ENCODE assay signal across 32 mouse cellular contexts in the genomic region with DNA sequence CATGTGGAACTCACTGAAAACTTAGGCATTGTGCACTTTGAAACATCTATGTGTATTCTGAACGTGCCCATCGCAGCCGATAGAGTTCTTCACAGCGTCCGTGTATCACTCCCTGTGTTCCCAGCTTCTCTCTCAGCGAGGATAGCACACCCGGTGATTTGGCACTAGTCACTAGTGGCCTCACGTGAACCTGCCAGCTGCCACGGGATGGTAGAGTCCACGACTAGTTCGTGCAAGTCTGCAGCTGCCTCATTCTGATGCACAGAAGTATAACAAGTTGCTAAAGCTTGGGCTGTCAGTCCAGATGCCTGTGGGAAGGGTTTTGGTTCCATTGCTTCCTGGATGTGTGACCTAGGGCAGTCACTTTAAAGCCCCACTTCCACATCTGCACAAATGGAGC. TPM values are rescaled to one million over a fixed set of nuclear protein-coding genes. Genes with fewer than 3 reads are reported as not detected.
A peak's percentile ranks its signal among the peaks of the same experiment; 100 is the strongest.
DNase-seq lines count a peak whose midpoint lies in the region; ATAC-seq and TF ChIP-seq lines count a peak whose summit lies in the region.
"Had no signal": no experiment of that assay in that cellular context is flagged by ENCODE, and none has a peak within 500 bp of the region (broad histone marks: within the 10 kb centered on the region; RNA-seq: fewer than 3 reads in every experiment).

No protein-coding gene starts in this region.

- no peaks in the 10 kb centered on the region for H3K36me3 ChIP-seq in forebrain, postnatal 0 days (ENCODE audit: insufficient read depth)
- H3K36me3 ChIP-seq in forebrain, embryonic 15.5 days = no peaks in the 10 kb centered on the region
- no peaks in the 10 kb centered on the region for H3K36me3 ChIP-seq in kidney, embryonic 14.5 days (ENCODE audit: control insufficient read depth, insufficient read depth, low read length)
- no peaks in the 10 kb centered on the region for H3K36me3 ChIP-seq in lung, embryonic 15.5 days
- H3K36me3 ChIP-seq: embryonic facial prominence, embryonic 12.5 days; embryonic facial prominence, embryonic 15.5 days; forebrain, embryonic 12.5 days; G1E; heart, embryonic 10.5 days; heart, embryonic 13.5 days; hindbrain, embryonic 12.5 days; hindbrain, embryonic 15.5 days had no signal

- no peak for TF ChIP-seq CTCF in forebrain, postnatal 0 days (IDR thresholded peaks at IDR 0.05; ENCODE audit: low read depth)
- TF ChIP-seq CTCF in lung, adult 2 months (IDR thresholded peaks at IDR 0.05; ENCODE audit: insufficient read depth, low read length) = no peak

- WGBS in forebrain, postnatal 0 days = 71% methylated on average over 11 of the region's 11 CpGs
- 72% methylated on average over 11 of the region's 11 CpGs for WGBS in forebrain, embryonic 15.5 days
- 89% methylated on average over 11 of the region's 11 CpGs for WGBS in kidney, embryonic 14.5 days
- 74% methylated on average over 11 of the region's 11 CpGs for WGBS in lung, embryonic 15.5 days
- WGBS in lung, adult 2 months = 73% methylated on average over 11 of the region's 11 CpGs

- H3K4me2 ChIP-seq in forebrain, postnatal 0 days (ENCODE audit: low read depth) = no peak overlapping the region
- H3K4me2 ChIP-seq in forebrain, embryonic 15.5 days (replicated peaks) = no peak overlapping the region
- no peak overlapping the region for H3K4me2 ChIP-seq in kidney, embryonic 14.5 days (replicated peaks; ENCODE audit: low read depth, low read length)
- H3K4me2 ChIP-seq in lung, embryonic 15.5 days = no peak overlapping the region
- H3K4me2 ChIP-seq: embryonic facial prominence, embryonic 12.5 days; embryonic facial prominence, embryonic 15.5 days; forebrain, embryonic 12.5 days; heart, embryonic 13.5 days; hindbrain, embryonic 12.5 days; hindbrain, embryonic 15.5 days had no signal

- no peak overlapping the region for H3K9ac ChIP-seq in forebrain, postnatal 0 days
- no peak overlapping the region for H3K9ac ChIP-seq in forebrain, embryonic 15.5 days (replicated peaks)
- no peak overlapping the region for H3K9ac ChIP-seq in kidney, embryonic 14.5 days (ENCODE audit: low read depth, low read length)
- no peak overlapping the region for H3K9ac ChIP-seq in lung, embryonic 15.5 days
- H3K9ac ChIP-seq: embryonic facial prominence, embryonic 12.5 days; embryonic facial prominence, embryonic 15.5 days; forebrain, embryonic 12.5 days; heart, embryonic 13.5 days; hindbrain, embryonic 12.5 days; hindbrain, embryonic 15.5 days had no signal

- H3K4me3 ChIP-seq in forebrain, postnatal 0 days (ENCODE audit: low read depth, low read length) = no peak overlapping the region
- no peak overlapping the region for H3K4me3 ChIP-seq in forebrain, embryonic 15.5 days
- H3K4me3 ChIP-seq in kidney, embryonic 14.5 days (ENCODE audit: low read length) = no peak overlapping the region
- no peak overlapping the region for H3K4me3 ChIP-seq in lung, embryonic 15.5 days
- no peak overlapping the region for H3K4me3 ChIP-seq in lung, adult 2 months (replicated peaks; ENCODE audit: extremely low read depth, low read depth, low read length)
- H3K4me3 ChIP-seq: embryonic facial prominence, embryonic 12.5 days; embryonic facial prominence, embryonic 15.5 days; erythroblast, embryonic 14.5 days; forebrain, embryonic 12.5 days; gastrocnemius, adult 2 months; heart, adult 2 months; heart, embryonic 10.5 days; heart, embryonic 13.5 days; hindbrain, embryonic 12.5 days; hindbrain, embryonic 15.5 days had no signal

- no peaks in the 10 kb centered on the region for H3K27me3 ChIP-seq in forebrain, postnatal 0 days (ENCODE audit: insufficient read depth, low read length)
- H3K27me3 ChIP-seq in forebrain, embryonic 15.5 days = no peaks in the 10 kb centered on the region
- H3K27me3 ChIP-seq in kidney, embryonic 14.5 days (ENCODE audit: control insufficient read depth, insufficient read depth, low read length) = no peaks in the 10 kb centered on the region
- no peaks in the 10 kb centered on the region for H3K27me3 ChIP-seq in lung, embryonic 15.5 days
- H3K27me3 ChIP-seq: CH12.LX; embryonic facial prominence, embryonic 12.5 days; embryonic facial prominence, embryonic 15.5 days; heart, embryonic 13.5 days; hindbrain, embryonic 12.5 days; hindbrain, embryonic 15.5 days; Patski had no signal

- H3K4me1 ChIP-seq in forebrain, postnatal 0 days (ENCODE audit: insufficient read depth) = no peaks in the 10 kb centered on the region
- no peaks in the 10 kb centered on the region for H3K4me1 ChIP-seq in forebrain, embryonic 15.5 days
- peaks cover 28% of the 10 kb centered on the region for H3K4me1 ChIP-seq in kidney, embryonic 14.5 days (ENCODE audit: control insufficient read depth, insufficient read depth, low read length)
- H3K4me1 ChIP-seq in lung, embryonic 15.5 days = peaks cover 24% of the 10 kb centered on the region
- peaks cover 3% of the 10 kb centered on the region for H3K4me1 ChIP-seq in lung, adult 2 months (ENCODE audit: control insufficient read depth, insufficient read depth, low read length)
- H3K4me1 ChIP-seq: hindbrain, embryonic 15.5 days had no signal

- 0 out of 2 replicates have a peak, but pooled peaks cover 4% of the 10 kb centered on the region for H3K9me3 ChIP-seq in forebrain, postnatal 0 days (ENCODE audit: low read length)
- H3K9me3 ChIP-seq in forebrain, embryonic 15.5 days = no peaks in the 10 kb centered on the region
- H3K9me3 ChIP-seq in kidney, embryonic 14.5 days (ENCODE audit: control insufficient read depth, low read length) = peaks cover 8% of the 10 kb centered on the region; the same call in 1 of the 2 replicates
- H3K9me3 ChIP-seq in lung, embryonic 15.5 days = no peaks in the 10 kb centered on the region
- H3K9me3 ChIP-seq: embryonic facial prominence, embryonic 12.5 days; embryonic facial prominence, embryonic 15.5 days; G1E; heart, embryonic 10.5 days; hindbrain, embryonic 15.5 days had no signal

- DNase-seq in forebrain, postnatal 0 days = no peak
- no peak for DNase-seq in kidney, postnatal 14 days
- DNase-seq in lung, adult 2 months = no peak
- peak; percentile 54 for DNase-seq in adipocyte (ENCODE audit: low spot score)
- no peak for DNase-seq in adrenal gland, postnatal 25 days
- DNase-seq: adrenal gland, adult 8-10 months; adrenal gland, postnatal 36 days; B cell, adult 2 months; cerebellum, adult 18-20 months; cerebellum, adult 9-10 months; cerebellum, postnatal 25 days; gastrocnemius, adult 2 months; gastrocnemius, postnatal 25 days; heart, adult 2 months; heart, postnatal 14 days had no signal

- 0 out of 2 replicates have a peak, but pooled peaks have one; percentile 16 for ATAC-seq in forebrain, postnatal 0 days
- ATAC-seq in forebrain, embryonic 15.5 days (replicated peaks) = no peak
- ATAC-seq in kidney, embryonic 14.5 days (ENCODE audit: low FRiP score, low TSS enrichment) = no peak
- ATAC-seq in lung, embryonic 15.5 days (ENCODE audit: borderline replicate concordance, extremely low read depth, low FRiP score, low TSS enrichment) = no peak
- ATAC-seq: forebrain, embryonic 16.5 days; intestine, postnatal 0 days had no signal

- H3K27ac ChIP-seq in forebrain, postnatal 0 days (ENCODE audit: low read depth, low read length) = no peak overlapping the region
- no peak overlapping the region for H3K27ac ChIP-seq in forebrain, embryonic 15.5 days (replicated peaks)
- H3K27ac ChIP-seq in kidney, embryonic 14.5 days (ENCODE audit: low read depth, low read length) = peak overlapping the region; percentile 38
- peak overlapping the region; percentile 50; the same call in 1 of the 2 replicates for H3K27ac ChIP-seq in lung, embryonic 15.5 days
- H3K27ac ChIP-seq: embryonic facial prominence, embryonic 12.5 days; embryonic facial prominence, embryonic 15.5 days; forebrain, embryonic 12.5 days; gastrocnemius, adult 2 months; heart, adult 2 months; heart, embryonic 13.5 days; hindbrain, embryonic 12.5 days; hindbrain, embryonic 15.5 days had no signal

- no peak for TF ChIP-seq POLR2A in lung, adult 2 months (IDR thresholded peaks at IDR 0.05; ENCODE audit: borderline replicate concordance, extremely low read depth, low read depth, low read length)

RNA-seq across cellular contexts. Expression of gene Cyp1b1, which starts 32.1 kb away (rescaled TPM):
- total RNA-seq in forebrain, postnatal 0 days (2014; rRNA removed) = 5.7 and 7.5 TPM in 2 replicates
- 5.2 and 5.4 TPM in 2 replicates for polyA plus RNA-seq in forebrain, postnatal 0 days (2015; fragmentation: Nextera tagmentation; extraction: Ambion mirVana)
- 3.5 and 4.2 TPM in 2 replicates for polyA plus RNA-seq in forebrain, embryonic 15.5 days (2015; fragmentation: Nextera tagmentation; extraction: Ambion mirVana)
- 9.0 and 16.5 TPM in 2 replicates for polyA plus RNA-seq in kidney, embryonic 14.5 days (2014; fragmentation: Nextera tagmentation; extraction: Ambion mirVana)
- 3.5 and 4.3 TPM in 2 replicates for polyA plus RNA-seq in lung, embryonic 15.5 days (2015; fragmentation: Nextera tagmentation; extraction: Ambion mirVana)
- polyA plus RNA-seq in lung, adult 2 months (2012; rRNA removed) = 7.3 and 9.5 TPM in 2 replicates
- total RNA-seq in adrenal gland, postnatal 25 days (2021) = 18.0 and 23.3 TPM in 2 replicates
- total RNA-seq: CH12.LX; hematopoietic stem cell, adult 5-6 weeks had no signal
- polyA plus RNA-seq: erythroblast, embryonic 14.5 days; G1E had no signal

Comparison
In these comparisons a context has a peak if more than half of its experiments do, and no peak if none do; other contexts are left out.
1. H3K27ac ChIP-seq: peak in kidney, embryonic 14.5 days (single experiment) and lung, embryonic 15.5 days (single experiment); none in forebrain, postnatal 0 days (single experiment) and forebrain, embryonic 15.5 days (single experiment).